In genomic region chr6:28832751-28833291, GRCm38 (mm10) we compare ENCODE assay signal across 8 mouse cellular contexts. TPM values are rescaled to one million over a fixed set of nuclear protein-coding genes. Genes with fewer than 3 reads are reported as not detected.
DNase-seq lines count a peak whose midpoint lies in the region; ATAC-seq and TF ChIP-seq lines count a peak whose summit lies in the region.

No protein-coding gene starts in this region.

- H3K27me3 ChIP-seq in embryonic facial prominence, embryonic 14.5 days (replicated peaks; ENCODE audit: control insufficient read depth, insufficient read depth, low read length) = peaks cover 24% of the 10 kb centered on the region
- H3K27me3 ChIP-seq in hindbrain, embryonic 15.5 days = no peaks in the 10 kb centered on the region
- H3K27me3 ChIP-seq in liver, embryonic 12.5 days (replicated peaks) = peaks cover 70% of the 10 kb centered on the region
- H3K27me3 ChIP-seq in neural tube, embryonic 13.5 days = peaks cover 3% of the 10 kb centered on the region; the same call in 1 of the 2 replicates

- H3K9ac ChIP-seq in embryonic facial prominence, embryonic 14.5 days (ENCODE audit: low read depth, low read length) = peak overlapping the region; percentile 69
- peak overlapping the region; percentile 99 for H3K9ac ChIP-seq in hindbrain, embryonic 15.5 days
- H3K9ac ChIP-seq in liver, embryonic 12.5 days = 0 out of 2 replicates have a peak overlapping the region, but pooled peaks have one; percentile 44
- H3K9ac ChIP-seq in neural tube, embryonic 13.5 days = peak overlapping the region; percentile 99

- H3K4me3 ChIP-seq in layer of hippocampus, adult 2 months = peak overlapping the region; percentile 73
- peak overlapping the region; percentile 63 for H3K4me3 ChIP-seq in embryonic facial prominence, embryonic 14.5 days (ENCODE audit: low read depth, low read length)
- H3K4me3 ChIP-seq in hindbrain, embryonic 15.5 days = peak overlapping the region; percentile 84
- H3K4me3 ChIP-seq in liver, embryonic 12.5 days = peak overlapping the region; percentile 62
- H3K4me3 ChIP-seq in neural tube, embryonic 13.5 days = peak overlapping the region; percentile 88

- DNase-seq in layer of hippocampus, adult 2 months (ENCODE audit: low spot score in 2 of 2) = peak in 1 of 2 experiments; percentile 62
- no peak for DNase-seq in layer of hippocampus, adult 9-10 months (ENCODE audit: low spot score)
- peak; percentile 46 to 58 for DNase-seq in adrenal gland, postnatal 36 days
- no peak for DNase-seq in embryonic facial prominence, embryonic 14.5 days (ENCODE audit: low spot score)
- DNase-seq in c-Kit-positive CD71-positive TER-119-positive erythroid progenitor cells, embryonic 14.5 days (ENCODE audit: low spot score) = no peak

- peaks cover 8% of the 10 kb centered on the region; the same call in 1 of the 2 replicates for H3K36me3 ChIP-seq in embryonic facial prominence, embryonic 14.5 days (ENCODE audit: control insufficient read depth, insufficient read depth, low read length)
- peaks cover 5% of the 10 kb centered on the region; the same call in 1 of the 2 replicates for H3K36me3 ChIP-seq in hindbrain, embryonic 15.5 days
- peaks cover 10% of the 10 kb centered on the region; the same call in 1 of the 2 replicates for H3K36me3 ChIP-seq in liver, embryonic 12.5 days
- H3K36me3 ChIP-seq in neural tube, embryonic 13.5 days = peaks cover 11% of the 10 kb centered on the region; the same call in 1 of the 2 replicates

- WGBS in embryonic facial prominence, embryonic 14.5 days = under 1% methylated on average over 28 of the region's 58 CpGs
- WGBS in hindbrain, embryonic 15.5 days = under 1% methylated on average over 57 of the region's 58 CpGs
- WGBS in liver, embryonic 12.5 days (ENCODE audit: insufficient replicate concordance) = under 1% methylated on average over 58 of the region's 58 CpGs
- WGBS in neural tube, embryonic 13.5 days = under 1% methylated on average over 52 of the region's 58 CpGs

- peak; percentile 55 for TF ChIP-seq CTCF in layer of hippocampus, adult 2 months (conservative IDR thresholded peaks at IDR 0.05)

- H3K27ac ChIP-seq in layer of hippocampus, adult 2 months = peak overlapping the region; percentile 100
- H3K27ac ChIP-seq in embryonic facial prominence, embryonic 14.5 days (replicated peaks; ENCODE audit: low read depth, low read length) = no peak overlapping the region; the same call in 1 of the 2 replicates
- peak overlapping the region; percentile 98 for H3K27ac ChIP-seq in hindbrain, embryonic 15.5 days (replicated peaks)
- H3K27ac ChIP-seq in liver, embryonic 12.5 days = no peak overlapping the region
- H3K27ac ChIP-seq in neural tube, embryonic 13.5 days (replicated peaks) = peak overlapping the region; percentile 97

- 0 out of 2 replicates have a peak, but pooled peaks cover 5% of the 10 kb centered on the region for H3K4me1 ChIP-seq in embryonic facial prominence, embryonic 14.5 days (ENCODE audit: control insufficient read depth, insufficient read depth, low read length)
- H3K4me1 ChIP-seq in hindbrain, embryonic 15.5 days (replicated peaks) = peaks cover 49% of the 10 kb centered on the region
- H3K4me1 ChIP-seq in liver, embryonic 12.5 days = peaks cover 26% of the 10 kb centered on the region
- peaks cover 51% of the 10 kb centered on the region for H3K4me1 ChIP-seq in neural tube, embryonic 13.5 days (replicated peaks)

- ATAC-seq in embryonic facial prominence, embryonic 14.5 days (ENCODE audit: low read depth) = peak; percentile 71
- ATAC-seq in hindbrain, embryonic 15.5 days (ENCODE audit: low FRiP score, low read depth) = peak; percentile 81
- no peak for ATAC-seq in liver, embryonic 12.5 days
- peak; percentile 82 for ATAC-seq in neural tube, embryonic 13.5 days (ENCODE audit: low read depth)

- H3K9me3 ChIP-seq in embryonic facial prominence, embryonic 14.5 days (ENCODE audit: control insufficient read depth, low read length) = no peaks in the 10 kb centered on the region
- no peaks in the 10 kb centered on the region for H3K9me3 ChIP-seq in hindbrain, embryonic 15.5 days
- no peaks in the 10 kb centered on the region for H3K9me3 ChIP-seq in liver, embryonic 12.5 days (replicated peaks)
- no peaks in the 10 kb centered on the region for H3K9me3 ChIP-seq in neural tube, embryonic 13.5 days

- H3K4me2 ChIP-seq in embryonic facial prominence, embryonic 14.5 days (ENCODE audit: low read depth, low read length) = peak overlapping the region; percentile 100
- peak overlapping the region; percentile 98 for H3K4me2 ChIP-seq in hindbrain, embryonic 15.5 days
- peak overlapping the region; percentile 84 for H3K4me2 ChIP-seq in liver, embryonic 12.5 days
- H3K4me2 ChIP-seq in neural tube, embryonic 13.5 days = peak overlapping the region; percentile 97

RNA-seq across cellular contexts. Expression of gene Lrrc4, which starts 1.3 kb away (rescaled TPM):
- total RNA-seq in layer of hippocampus, adult 2 months (2021) = 10 to 100 TPM; 96.2 to 98.8 TPM
- 1 to 10 TPM; 5.3 to 9.2 TPM for total RNA-seq in adrenal gland, postnatal 36 days (2021)
- 0.80 and 1.0 TPM in 2 replicates for polyA plus RNA-seq in embryonic facial prominence, embryonic 14.5 days (2014; fragmentation: Nextera tagmentation; extraction: Ambion mirVana)
- polyA plus RNA-seq in hindbrain, embryonic 15.5 days (2015; fragmentation: Nextera tagmentation; extraction: Ambion mirVana) = 6.8 and 7.1 TPM in 2 replicates
- 0.16 and 0.30 TPM in 2 replicates for polyA plus RNA-seq in liver, embryonic 12.5 days (2016; fragmentation: Nextera tagmentation; extraction: Ambion mirVana)
- polyA plus RNA-seq in neural tube, embryonic 13.5 days (2015; fragmentation: Nextera tagmentation; extraction: Ambion mirVana) = 5.9 and 6.0 TPM in 2 replicates

Comparison
In these comparisons a context has a peak if more than half of its experiments do, and no peak if none do; other contexts are left out.
1. DNase-seq: peak in adrenal gland, postnatal 36 days (2 of 2); none in layer of hippocampus, adult 9-10 months (single experiment), embryonic facial prominence, embryonic 14.5 days (single experiment) and c-Kit-positive CD71-positive TER-119-positive erythroid progenitor cells, embryonic 14.5 days (single experiment).
2. H3K27ac ChIP-seq: peak in layer of hippocampus, adult 2 months (single experiment), hindbrain, embryonic 15.5 days (single experiment) and neural tube, embryonic 13.5 days (single experiment); none in embryonic facial prominence, embryonic 14.5 days (single experiment) and liver, embryonic 12.5 days (single experiment).
3. H3K9ac ChIP-seq: peak in every context shown above with its lines; median percentile 99 in hindbrain, embryonic 15.5 days; 99 in neural tube, embryonic 13.5 days; 69 in embryonic facial prominence, embryonic 14.5 days; 44 in liver, embryonic 12.5 days.
4. Peak in every context shown above with its lines, with median percentiles within 50 percentile points of each other: H3K4me3 ChIP-seq and H3K4me2 ChIP-seq.